Mouse (Mus musculus) hindbrain, embryonic 14.5 days (tissue): ENCODE results near the gene Tbx2. TPM values are rescaled to one million over a fixed set of nuclear protein-coding genes. Genes with fewer than 3 reads are reported as not detected.

ENCODE experiments used
- ATAC-seq: fragments of 200-750 bp; cut with Nextera tagmentation; 2 replicates; pipeline ENCODE4 v1.8.0; 2017; ENCODE audit warnings: moderate number of reproducible peaks, mild to moderate bottlenecking, moderate TSS enrichment, moderate library complexity; ENCODE audit not compliant: low FRiP score
- DNase-seq: peaks from one replicate; pipeline ENCODE4 v3.0.0-alpha.2; 2015; ENCODE audit warnings: low spot score
- H3K27ac ChIP-seq: fragments of 300-500 bp; sonication (generic); 2 replicates; pipeline ENCODE4 v1.5.1; 2014; ENCODE audit warnings: mild to moderate bottlenecking, moderate library complexity
- H3K27me3 ChIP-seq: fragments of 300-500 bp; sonication (generic); 2 replicates; pipeline ENCODE4 v1.6.1; 2014; ENCODE audit warnings: mild to moderate bottlenecking, low read length, mixed read lengths; ENCODE audit not compliant: control insufficient read depth, insufficient read depth
- H3K36me3 ChIP-seq: fragments of 300-500 bp; sonication (generic); replicated peaks from 2 replicates; pipeline ENCODE4 v1.6.1; 2014; ENCODE audit not compliant: control insufficient read depth, insufficient read depth
- H3K4me1 ChIP-seq: fragments of 300-500 bp; sonication (generic); replicated peaks from 2 replicates; pipeline ENCODE4 v1.6.1; 2014; ENCODE audit warnings: antibody characterized with exemption, low read length, mixed read lengths; ENCODE audit not compliant: control insufficient read depth, insufficient read depth
- H3K4me2 ChIP-seq: fragments of 300-500 bp; sonication (generic); replicated peaks from 2 replicates; pipeline ENCODE4 v1.6.1; 2014; ENCODE audit warnings: mild to moderate bottlenecking, moderate library complexity
- H3K4me3 ChIP-seq: fragments of 300-500 bp; sonication (generic); replicated peaks from 2 replicates; pipeline ENCODE4 v1.5.1; 2014; ENCODE audit warnings: mild to moderate bottlenecking, low read length
- H3K9ac ChIP-seq: fragments of 300-500 bp; sonication (generic); 2 replicates; pipeline ENCODE4 v1.6.1; 2014
- H3K9me3 ChIP-seq: fragments of 300-500 bp; sonication (generic); 2 replicates; pipeline ENCODE4 v1.6.1; 2016; ENCODE audit warnings: low read length; ENCODE audit not compliant: control insufficient read depth
- WGBS: fragments of 180-500 bp; shearing (Covaris S2); extraction: QIAGEN DNeasy Blood & Tissue Kit; methylation state at CpG from one replicate; pipeline ENCODE4 v1.1.7; 2014; 5-methylcytosine and 5-hydroxymethylcytosine counted together
- polyA plus RNA-seq: library from polyadenylated mRNA; unstranded; fragments of >200 nt; fragmentation: Nextera tagmentation; extraction: Ambion mirVana; gene quantifications from 2 replicates; pipeline ENCODE4 v1.2.1, GENCODE M21; 2014

Gene Tbx2
- polyA plus RNA-seq, 1 experiment from 2014 or later = 2.8 TPM

GRCm38 (mm10) chr11:85831656-85832230 lies 608 bp upstream of the Tbx2 start:
- H3K9ac ChIP-seq = no peak overlapping the region
- ATAC-seq = no peak
- peaks cover 86% of the 10 kb centered on the region for H3K27me3 ChIP-seq
- H3K27ac ChIP-seq = no peak overlapping the region
- no peak for DNase-seq
- H3K36me3 ChIP-seq = no peaks in the 10 kb centered on the region
- WGBS = under 1% methylated on average over 33 of the region's 33 CpGs
- no peaks in the 10 kb centered on the region for H3K9me3 ChIP-seq
- H3K4me3 ChIP-seq = peak overlapping the region; percentile 27
- no peaks in the 10 kb centered on the region; the same call in 1 of the 2 replicates for H3K4me1 ChIP-seq
- peak overlapping the region; percentile 54 for H3K4me2 ChIP-seq

- H3K27me3 ChIP-seq = peaks cover 86% of the 10 kb centered on the region
- no peak for DNase-seq
- H3K4me1 ChIP-seq = peaks cover 5% of the 10 kb centered on the region
- 0% methylated on average over 33 of the region's 54 CpGs for WGBS
- H3K4me3 ChIP-seq = peak overlapping the region; percentile 27
- peak overlapping the region; percentile 54 for H3K4me2 ChIP-seq
- no peaks in the 10 kb centered on the region for H3K36me3 ChIP-seq
- H3K9ac ChIP-seq = peak overlapping the region; percentile 50; the same call in 1 of the 2 replicates
- H3K9me3 ChIP-seq = no peaks in the 10 kb centered on the region
- ATAC-seq = no peak
- H3K27ac ChIP-seq = no peak overlapping the region; the same call in 1 of the 2 replicates
These were observed 750 bp downstream of the Tbx2 start for GRCm38 (mm10) chr11:85833081-85833521.

GRCm38 (mm10) chr11:85833761-85834385 lies 1.5 kb downstream of the Tbx2 start:
- no peaks in the 10 kb centered on the region for H3K9me3 ChIP-seq
- peak overlapping the region; percentile 1; the same call in 1 of the 2 replicates for H3K4me2 ChIP-seq
- H3K27ac ChIP-seq = no peak overlapping the region
- peaks cover 86% of the 10 kb centered on the region for H3K27me3 ChIP-seq
- H3K4me1 ChIP-seq = peaks cover 5% of the 10 kb centered on the region
- no peaks in the 10 kb centered on the region for H3K36me3 ChIP-seq
- WGBS = 3% methylated on average over 11 of the region's 11 CpGs
- no peak overlapping the region for H3K9ac ChIP-seq
- DNase-seq (peak; percentile 61), ATAC-seq (no peak)
- H3K4me3 ChIP-seq = peak overlapping the region; percentile 27

- Histone ChIP-seq H3K9ac (no peak overlapping the region), H3K4me1 (peaks cover 5% of the 10 kb centered on the region), H3K27me3 (peaks cover 86% of the 10 kb centered on the region), H3K36me3 (no peaks in the 10 kb centered on the region), H3K27ac (no peak overlapping the region), H3K4me3 (peak overlapping the region; percentile 17; the same call in 1 of the 2 replicates), H3K9me3 (no peaks in the 10 kb centered on the region), H3K4me2 (peak overlapping the region; percentile 1; the same call in 1 of the 2 replicates)
- ATAC-seq = no peak
- no peak for DNase-seq
- 3% methylated on average over 17 of the region's 17 CpGs for WGBS
These were observed 2.1 kb downstream of the Tbx2 start for GRCm38 (mm10) chr11:85834386-85834931.

GRCm38 (mm10) chr11:85835001-85835752 lies 2.8 kb downstream of the Tbx2 start:
- DNase-seq = no peak
- Histone ChIP-seq H3K9ac (no peak overlapping the region; the same call in 1 of the 2 replicates), H3K9me3 (no peaks in the 10 kb centered on the region), H3K4me2 (peak overlapping the region; percentile 20; the same call in 1 of the 2 replicates), H3K27ac (no peak overlapping the region), H3K27me3 (peaks cover 86% of the 10 kb centered on the region), H3K4me3 (peak overlapping the region; percentile 17; the same call in 1 of the 2 replicates), H3K4me1 (peaks cover 5% of the 10 kb centered on the region), H3K36me3 (no peaks in the 10 kb centered on the region)
- WGBS = 5% methylated on average over 9 of the region's 9 CpGs
- no peak for ATAC-seq

- 0 out of 2 replicates have a peak overlapping the region, but pooled peaks have one; percentile 20 for H3K4me2 ChIP-seq
- 4% methylated on average over 16 of the region's 16 CpGs for WGBS
- no peaks in the 10 kb centered on the region for H3K9me3 ChIP-seq
- H3K9ac ChIP-seq = no peak overlapping the region
- DNase-seq = no peak
- peaks cover 86% of the 10 kb centered on the region for H3K27me3 ChIP-seq
- no peak for ATAC-seq
- H3K4me1 ChIP-seq = peaks cover 5% of the 10 kb centered on the region
- H3K36me3 ChIP-seq = no peaks in the 10 kb centered on the region
- H3K4me3 ChIP-seq = peak overlapping the region; percentile 0; the same call in 1 of the 2 replicates
- no peak overlapping the region for H3K27ac ChIP-seq
These were observed 3.6 kb downstream of the Tbx2 start for GRCm38 (mm10) chr11:85835753-85836522.

- H3K27me3 ChIP-seq = peaks cover 87% of the 10 kb centered on the region
- no peaks in the 10 kb centered on the region for H3K9me3 ChIP-seq
- H3K4me2 ChIP-seq = peak overlapping the region; percentile 3; the same call in 1 of the 2 replicates
- ATAC-seq (no peak), DNase-seq (no peak)
- 3% methylated on average over 32 of the region's 32 CpGs for WGBS
- H3K9ac ChIP-seq = no peak overlapping the region
- peaks cover 5% of the 10 kb centered on the region for H3K4me1 ChIP-seq
- H3K4me3 ChIP-seq = peak overlapping the region; percentile 15
- no peaks in the 10 kb centered on the region for H3K36me3 ChIP-seq
- H3K27ac ChIP-seq = no peak overlapping the region
These were observed 4.4 kb downstream of the Tbx2 start for GRCm38 (mm10) chr11:85836523-85837290.

GRCm38 (mm10) chr11:85837291-85837647 lies 4.9 kb downstream of the Tbx2 start:
- Histone ChIP-seq H3K27me3 (peaks cover 87% of the 10 kb centered on the region), H3K4me3 (peak overlapping the region; percentile 15), H3K9ac (no peak overlapping the region; the same call in 1 of the 2 replicates), H3K27ac (no peak overlapping the region), H3K36me3 (no peaks in the 10 kb centered on the region), H3K9me3 (no peaks in the 10 kb centered on the region), H3K4me2 (peak overlapping the region; percentile 3; the same call in 1 of the 2 replicates), H3K4me1 (peaks cover 5% of the 10 kb centered on the region)
- ATAC-seq = no peak
- WGBS = 1% methylated on average over 18 of the region's 18 CpGs
- no peak for DNase-seq
